Mouse (Mus musculus): Measurements from ENCODE around the gene Zbtb8b. TPM values are rescaled to one million over a fixed set of nuclear protein-coding genes. Genes with fewer than 3 reads are reported as not detected.

Gene Zbtb8b
- total RNA-seq, 2 experiments from 2014 or later = 0.33 to 0.39 TPM

Other genes with a start within 250 kb of the Zbtb8b start
- gene C77080, start 179.4 kb downstream of the Zbtb8b start, total RNA-seq (2021) = 10 to 100 TPM; 16.5 to 16.6 TPM
- 1 to 10 TPM; 4.2 to 7.4 TPM for gene Sync, start 153.2 kb downstream of the Zbtb8b start, total RNA-seq (2021)
- gene Rbbp4, start 105.5 kb downstream of the Zbtb8b start, total RNA-seq (2021) = 100 to 1,000 TPM; 142 to 146 TPM
- gene Zbtb8os, start 105.2 kb downstream of the Zbtb8b start, total RNA-seq (2021) = 10 to 100 TPM; 41.1 to 41.5 TPM
- gene Zbtb8a, start 62.7 kb downstream of the Zbtb8b start, total RNA-seq (2021) = 10 to 100 TPM; 10.1 to 10.7 TPM
- 10 to 100 TPM; 41.3 to 45.7 TPM for gene Bsdc1, start 20.7 kb upstream of the Zbtb8b start, total RNA-seq (2021)
- gene Tssk3, start 50.2 kb upstream of the Zbtb8b start, total RNA-seq (2021) = not detected
- not detected for gene Fam229a, start 50.3 kb upstream of the Zbtb8b start, total RNA-seq (2021)
- gene Marcksl1, start 72.7 kb upstream of the Zbtb8b start, total RNA-seq (2021) = 10 to 100 TPM; 75.3 to 85.9 TPM
- 10 to 100 TPM; 54.5 to 59.1 TPM for gene Hdac1, start 101.9 kb upstream of the Zbtb8b start, total RNA-seq (2021)
- 1 to 10 TPM; 8.1 to 9.8 TPM for gene Lck, start 132.8 kb upstream of the Zbtb8b start, total RNA-seq (2021)
- gene Fam167b, start 137.7 kb upstream of the Zbtb8b start, total RNA-seq (2021) = 10 to 100 TPM; 24.4 to 28.1 TPM
- 100 to 1,000 TPM; 192 to 198 TPM for gene Eif3i, start 159.8 kb upstream of the Zbtb8b start, total RNA-seq (2021)
- 10 to 100 TPM; 83.6 to 86.2 TPM for gene Tmem234, start 159.8 kb upstream of the Zbtb8b start, total RNA-seq (2021)
- gene Dcdc2b, start 173.4 kb upstream of the Zbtb8b start, total RNA-seq (2021) = 1 to 10 TPM in 1 of 2 experiments, under 1 TPM in 1; 0.99 to 2.0 TPM
- 10 to 100 TPM; 17.4 to 28.2 TPM for gene Iqcc, start 178.2 kb upstream of the Zbtb8b start, total RNA-seq (2021)
- 10 to 100 TPM; 59.4 to 64.4 TPM for gene Ccdc28b, start 183.1 kb upstream of the Zbtb8b start, total RNA-seq (2021)
- 10 to 100 TPM; 56.7 to 61.2 TPM for gene Txlna, start 200.2 kb upstream of the Zbtb8b start, total RNA-seq (2021)
- gene Kpna6, start 231.9 kb upstream of the Zbtb8b start, total RNA-seq (2021) = 10 to 100 TPM; 70.4 to 80.6 TPM